Mouse (Mus musculus) ES-CJ7 (cell line): Measurements from ENCODE around the gene Fam19a2.

Experiments used
- DNase-seq: peaks from one replicate; pipeline ENCODE4 v3.0.0; 2011; ENCODE audit warnings: low read depth, low spot score

Gene Fam19a2

GRCm38 (mm10) chr10:123385641-123386040, 121.8 kb downstream of the Fam19a2 start:
- DNase-seq = no peak

- DNase-seq = no peak
Observed at GRCm38 (mm10) chr10:123395429-123395828, 131.6 kb downstream of the Fam19a2 start.

- no peak for DNase-seq
Observed at GRCm38 (mm10) chr10:123398136-123398535, 134.3 kb downstream of the Fam19a2 start.

- no peak for DNase-seq
Observed at GRCm38 (mm10) chr10:123401188-123401587, 137.4 kb downstream of the Fam19a2 start.

GRCm38 (mm10) chr10:123402460-123402859, 138.7 kb downstream of the Fam19a2 start:
- DNase-seq = no peak

GRCm38 (mm10) chr10:123414953-123415352, 151.2 kb downstream of the Fam19a2 start:
- no peak for DNase-seq

GRCm38 (mm10) chr10:123416024-123416423, 152.2 kb downstream of the Fam19a2 start:
- no peak for DNase-seq

GRCm38 (mm10) chr10:123418616-123419173, 154.9 kb downstream of the Fam19a2 start:
- DNase-seq = no peak

- DNase-seq = no peak
Observed at GRCm38 (mm10) chr10:123420249-123420648, 156.5 kb downstream of the Fam19a2 start.

GRCm38 (mm10) chr10:123424482-123424881, 160.7 kb downstream of the Fam19a2 start:
- no peak for DNase-seq

GRCm38 (mm10) chr10:123426527-123427363, 162.9 kb downstream of the Fam19a2 start:
- DNase-seq = no peak

- no peak for DNase-seq
Observed at GRCm38 (mm10) chr10:123431569-123431968, 167.8 kb downstream of the Fam19a2 start.

GRCm38 (mm10) chr10:123437576-123437975, 173.8 kb downstream of the Fam19a2 start:
- no peak for DNase-seq

GRCm38 (mm10) chr10:123456800-123457199, 193.0 kb downstream of the Fam19a2 start:
- peak; percentile 16 for DNase-seq

GRCm38 (mm10) chr10:123460466-123460865, 196.7 kb downstream of the Fam19a2 start:
- DNase-seq = no peak

GRCm38 (mm10) chr10:123462305-123462704, 198.5 kb downstream of the Fam19a2 start:
- DNase-seq = no peak

- DNase-seq = no peak
Observed at GRCm38 (mm10) chr10:123514749-123515148, 251.0 kb downstream of the Fam19a2 start.

- no peak for DNase-seq
Observed at GRCm38 (mm10) chr10:123520613-123521012, 256.8 kb downstream of the Fam19a2 start.

- DNase-seq = no peak
Observed at GRCm38 (mm10) chr10:123521203-123521602, 257.4 kb downstream of the Fam19a2 start.

- no peak for DNase-seq
Observed at GRCm38 (mm10) chr10:123525424-123525823, 261.6 kb downstream of the Fam19a2 start.

- DNase-seq = no peak
Observed at GRCm38 (mm10) chr10:123526059-123526458, 262.3 kb downstream of the Fam19a2 start.

- DNase-seq = no peak
Observed at GRCm38 (mm10) chr10:123536143-123536542, 272.3 kb downstream of the Fam19a2 start.

- no peak for DNase-seq
Observed at GRCm38 (mm10) chr10:123548391-123548790, 284.6 kb downstream of the Fam19a2 start.
